In the genomic region with DNA sequence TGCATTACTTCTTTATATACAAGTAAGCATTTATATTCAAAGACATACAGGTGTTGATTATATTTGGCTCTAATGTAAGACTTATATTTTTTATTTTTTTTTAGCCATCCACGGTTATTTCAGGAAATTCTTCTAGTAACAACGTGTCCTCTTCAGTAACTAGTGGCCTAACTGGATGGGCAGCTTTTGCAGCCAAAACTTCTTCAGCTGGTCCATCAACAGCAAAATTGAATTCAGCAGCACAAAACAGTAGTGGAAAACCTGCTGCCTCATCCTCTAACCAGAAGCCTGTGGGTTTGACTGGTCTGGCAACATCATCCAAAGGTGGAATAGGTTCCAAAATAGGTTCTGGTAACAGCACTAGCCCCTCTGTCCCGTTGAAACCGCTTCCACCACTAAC, we compare ENCODE assay signal across 10 mouse cellular contexts.
"Had no signal": no experiment of that assay in that cellular context is flagged by ENCODE, and none has a peak within 500 bp of the region (broad histone marks: within the 10 kb centered on the region; RNA-seq: fewer than 3 reads in every experiment).

No protein-coding gene starts in this region.

- H3K9me3 ChIP-seq: lung, embryonic 15.5 days; midbrain, embryonic 13.5 days had no signal

- H3K9ac ChIP-seq: limb, embryonic 13.5 days; liver, embryonic 14.5 days; lung, embryonic 15.5 days; midbrain, embryonic 13.5 days had no signal

- H3K27ac ChIP-seq: limb, embryonic 13.5 days; liver, embryonic 14.5 days; lung, embryonic 15.5 days; midbrain, embryonic 13.5 days; stomach, postnatal 0 days had no signal

- H3K4me3 ChIP-seq: limb, embryonic 13.5 days; lung, embryonic 15.5 days; midbrain, embryonic 13.5 days had no signal

- ATAC-seq: hindbrain, embryonic 16.5 days; inflammation-experienced regulatory T-cells, adult 6 months; intestine, postnatal 0 days; midbrain, embryonic 13.5 days had no signal

- DNase-seq: left cerebral cortex, postnatal 4 days; thymus, postnatal 4 days had no signal

- H3K4me2 ChIP-seq: limb, embryonic 13.5 days; lung, embryonic 15.5 days; midbrain, embryonic 13.5 days had no signal

- H3K4me1 ChIP-seq: limb, embryonic 13.5 days; lung, embryonic 15.5 days; midbrain, embryonic 13.5 days had no signal

- H3K27me3 ChIP-seq: limb, embryonic 13.5 days; lung, embryonic 15.5 days; midbrain, embryonic 13.5 days had no signal
